Mouse (Mus musculus): ENCODE results near the gene Dand5.

Gene Dand5

GRCm38 (mm10) chr8:84783198-84783918 is 39.3 kb downstream of the Dand5 start:
- no peak for DNase-seq

- no peak for DNase-seq
These were observed 39.9 kb downstream of the Dand5 start for GRCm38 (mm10) chr8:84782680-84783079.

- DNase-seq, result no peak
These were observed 40.7 kb downstream of the Dand5 start for GRCm38 (mm10) chr8:84781686-84782505.

- DNase-seq, result no peak
These were observed 41.5 kb downstream of the Dand5 start for GRCm38 (mm10) chr8:84780949-84781680.

GRCm38 (mm10) chr8:84780225-84780555 is 42.4 kb downstream of the Dand5 start:
- no peak for DNase-seq

GRCm38 (mm10) chr8:84779519-84780224 is 43.0 kb downstream of the Dand5 start:
- no peak for DNase-seq

- DNase-seq, result no peak
These were observed 43.8 kb downstream of the Dand5 start for GRCm38 (mm10) chr8:84778638-84779380.

GRCm38 (mm10) chr8:84777899-84778637 is 44.6 kb downstream of the Dand5 start:
- no peak for DNase-seq

GRCm38 (mm10) chr8:84776569-84776968 is 46.1 kb downstream of the Dand5 start:
- DNase-seq, result no peak

GRCm38 (mm10) chr8:84775621-84776113 is 47.0 kb downstream of the Dand5 start:
- DNase-seq, result no peak

- no peak for DNase-seq
These were observed 47.5 kb downstream of the Dand5 start for GRCm38 (mm10) chr8:84775105-84775591.

GRCm38 (mm10) chr8:84774473-84774911 is 48.1 kb downstream of the Dand5 start:
- DNase-seq, result peak; percentile 62

GRCm38 (mm10) chr8:84773833-84774232 is 48.8 kb downstream of the Dand5 start:
- DNase-seq, result peak; percentile 79

- no peak for DNase-seq
These were observed 49.3 kb downstream of the Dand5 start for GRCm38 (mm10) chr8:84773304-84773703.

GRCm38 (mm10) chr8:84772628-84773027 is 50.0 kb downstream of the Dand5 start:
- no peak for DNase-seq

- DNase-seq, result no peak
These were observed 50.7 kb downstream of the Dand5 start for GRCm38 (mm10) chr8:84771941-84772378.

- DNase-seq, result no peak
These were observed 51.5 kb downstream of the Dand5 start for GRCm38 (mm10) chr8:84771000-84771687.

GRCm38 (mm10) chr8:84770100-84770953 is 52.3 kb downstream of the Dand5 start:
- no peak for DNase-seq

- DNase-seq, result no peak
These were observed 53.3 kb downstream of the Dand5 start for GRCm38 (mm10) chr8:84769324-84769723.
